Mouse (Mus musculus): ENCODE results near the gene Mageh1. TPM values are rescaled to one million over a fixed set of nuclear protein-coding genes. Genes with fewer than 3 reads are reported as not detected.

Mageh1 gene
- polyA plus RNA-seq, 1 experiment from 2014 or later = 6.6 TPM

Other genes with a start within 250 kb of the Mageh1 start
- 0.22 and 0.30 TPM in 2 replicates for gene Usp51, start 31.1 kb downstream of the Mageh1 start, polyA plus RNA-seq (2015; fragmentation: Nextera tagmentation; extraction: Ambion mirVana)
- not detected in 2 replicates for gene Foxr2, start 81.2 kb upstream of the Mageh1 start, polyA plus RNA-seq (2015; fragmentation: Nextera tagmentation; extraction: Ambion mirVana)
- gene Rragb, start 102.4 kb upstream of the Mageh1 start, polyA plus RNA-seq (2015; fragmentation: Nextera tagmentation; extraction: Ambion mirVana) = 0.30 and 0.37 TPM in 2 replicates
- 0.15 and 0.22 TPM in 2 replicates for gene Klf8, start 199.9 kb upstream of the Mageh1 start, polyA plus RNA-seq (2015; fragmentation: Nextera tagmentation; extraction: Ambion mirVana)

Measured in liver, embryonic 15.5 days (tissue).